ENCODE assay signal across 8 mouse cellular contexts in genomic region chr15:59826164-59826950, GRCm38 (mm10).
DNase-seq lines count a peak whose midpoint lies in the region; ATAC-seq lines count a peak whose summit lies in the region.

No protein-coding gene starts in this region.

- H3K4me2 ChIP-seq in kidney, embryonic 16.5 days (replicated peaks; ENCODE audit: low read depth, low read length), result 0 out of 2 replicates have a peak overlapping the region, but pooled peaks have one; percentile 7

- H3K27ac ChIP-seq in kidney, embryonic 16.5 days (ENCODE audit: low read length), result peak overlapping the region; percentile 70

- H3K9ac ChIP-seq in kidney, embryonic 16.5 days (replicated peaks; ENCODE audit: low read length), result no peak overlapping the region

- H3K36me3 ChIP-seq in kidney, embryonic 16.5 days (ENCODE audit: insufficient read depth, low read length), result no peaks in the 10 kb centered on the region

- no peaks in the 10 kb centered on the region for H3K27me3 ChIP-seq in kidney, embryonic 16.5 days (ENCODE audit: insufficient read depth, low read length)

- 11% methylated on average over 14 of the region's 14 CpGs for WGBS in kidney, embryonic 16.5 days

- no peaks in the 10 kb centered on the region for H3K9me3 ChIP-seq in kidney, embryonic 16.5 days (ENCODE audit: low read length)

- peak; percentile 16 for DNase-seq in embryo, embryonic 10.5 days (ENCODE audit: low spot score)
- DNase-seq in embryo, embryonic 10 days (ENCODE audit: low spot score), result no peak
- DNase-seq in MN1 (ENCODE audit: low spot score), result peak; percentile 98
- peak; percentile 31 to 79 for DNase-seq in cerebellum, postnatal 4 days (ENCODE audit: low spot score in 2 of 2)
- no peak for DNase-seq in natural killer cell, adult 2 months (ENCODE audit: low spot score in 2 of 2)
- no peak for DNase-seq in heart, postnatal 14 days
- no peak for DNase-seq in spleen, postnatal 4 days (ENCODE audit: low spot score in 2 of 2)

- peaks cover 43% of the 10 kb centered on the region for H3K4me1 ChIP-seq in kidney, embryonic 16.5 days (ENCODE audit: insufficient read depth, low read length)

- no peak overlapping the region for H3K4me3 ChIP-seq in kidney, embryonic 16.5 days (ENCODE audit: low read length)

- intact Hi-C loops in heart, postnatal 14 days (cut with DNase I), result loop anchor here (5.0 kb wide), 1 partner anchor 159 kb away; no protein-coding TSS in a partner anchor

- ATAC-seq in kidney, embryonic 16.5 days (ENCODE audit: low FRiP score, low TSS enrichment), result peak; percentile 83

Comparison
In these comparisons a context has a peak if more than half of its experiments do, and no peak if none do; other contexts are left out.
1. DNase-seq: peak in embryo, embryonic 10.5 days (single experiment), MN1 (single experiment) and cerebellum, postnatal 4 days (2 of 2); none in embryo, embryonic 10 days (single experiment), natural killer cell, adult 2 months (0 of 2), heart, postnatal 14 days (0 of 2) and spleen, postnatal 4 days (0 of 2).